Mouse (Mus musculus) heart, adult 2 months (tissue): ENCODE results near the gene Qpct.

Experiments
- EP300 ChIP-seq: fragments of 200-500 bp; IDR thresholded peaks from 2 replicates; pipeline ENCODE4 v1.6.1; 2011; ENCODE audit warnings: low read depth, low read length, control low read depth; ENCODE audit not compliant: insufficient read depth
- POLR2A ChIP-seq: fragments of 200-500 bp; IDR thresholded peaks from 2 replicates; pipeline ENCODE4 v1.6.1; 2011; ENCODE audit warnings: mild to moderate bottlenecking, low read depth, low read length, control low read depth; ENCODE audit not compliant: insufficient read depth

DNA sequence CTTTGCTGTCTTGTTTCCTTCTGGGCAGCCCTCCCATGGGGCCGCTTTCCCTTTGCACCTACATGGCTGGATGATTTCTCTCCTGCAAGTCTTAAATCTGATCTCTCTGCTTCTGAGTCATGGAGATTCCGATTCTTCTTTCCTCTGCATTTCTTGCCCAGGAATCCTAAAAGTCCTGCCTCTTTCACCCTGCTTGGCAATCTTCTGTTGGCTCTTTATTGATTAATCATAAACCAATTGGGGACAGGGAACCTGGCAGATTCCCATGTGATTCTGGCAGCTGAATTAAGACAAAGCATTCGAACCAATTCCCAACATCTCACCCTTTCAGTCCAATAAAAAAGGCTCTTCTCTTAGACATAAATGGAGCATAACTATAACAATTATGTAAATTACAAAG, 22.5 kb upstream of the Qpct start:
- TF ChIP-seq EP300 (no peak), POLR2A (no peak)
